Mouse (Mus musculus) liver (tissue): Measurements from ENCODE around the gene Zfp280c.

Experiments used
- DNase-seq: peaks from one replicate; pipeline ENCODE4 v3.0.0-alpha.2; 2020; ENCODE audit warnings: mixed read lengths

Gene Zfp280c

GRCm38 (mm10) chrX:48594099-48594760 is at the start of gene Zfp280c:
TSS of gene Zfp280c (minus strand) at chrX:48594504.
- DNase-seq = peak; percentile 76

GRCm38 (mm10) chrX:48637032-48637431 is 42.7 kb upstream of the Zfp280c start:
- DNase-seq = peak; percentile 3

GRCm38 (mm10) chrX:48624054-48624420 is 29.7 kb upstream of the Zfp280c start:
- no peak for DNase-seq

- DNase-seq = peak; percentile 77
Observed at GRCm38 (mm10) chrX:48623379-48624053, 29.2 kb upstream of the Zfp280c start, which contains the start of gene Slc25a14. TSS of gene Slc25a14 (plus strand) at chrX:48623413.

GRCm38 (mm10) chrX:48623049-48623378 is 28.7 kb upstream of the Zfp280c start:
- DNase-seq = no peak

GRCm38 (mm10) chrX:48604872-48605271 is 10.6 kb upstream of the Zfp280c start:
- peak; percentile 10 for DNase-seq

GRCm38 (mm10) chrX:48596906-48597305 is 2.6 kb upstream of the Zfp280c start:
- no peak for DNase-seq

- DNase-seq = no peak
Observed at GRCm38 (mm10) chrX:48596053-48596452, 1.7 kb upstream of the Zfp280c start.

- DNase-seq = no peak
Observed at GRCm38 (mm10) chrX:48593721-48594098, 594 bp downstream of the Zfp280c start.

GRCm38 (mm10) chrX:48583332-48583731 is 11.0 kb downstream of the Zfp280c start:
- no peak for DNase-seq

GRCm38 (mm10) chrX:48532175-48532574 is 62.1 kb downstream of the Zfp280c start:
- peak; percentile 68 for DNase-seq

- no peak for DNase-seq
Observed at GRCm38 (mm10) chrX:48526435-48526834, 67.9 kb downstream of the Zfp280c start.

GRCm38 (mm10) chrX:48525866-48526265 is 68.4 kb downstream of the Zfp280c start:
- DNase-seq = no peak

- DNase-seq = no peak
Observed at GRCm38 (mm10) chrX:48525332-48525731, 69.0 kb downstream of the Zfp280c start.

GRCm38 (mm10) chrX:48523512-48523911 is 70.8 kb downstream of the Zfp280c start:
- no peak for DNase-seq

- DNase-seq = no peak
Observed at GRCm38 (mm10) chrX:48521651-48522050, 72.7 kb downstream of the Zfp280c start.

- no peak for DNase-seq
Observed at GRCm38 (mm10) chrX:48519549-48520085, 74.7 kb downstream of the Zfp280c start.

GRCm38 (mm10) chrX:48518808-48519548 is 75.3 kb downstream of the Zfp280c start, which contains the start of gene Rab33a:
TSS of gene Rab33a (plus strand) at chrX:48519285.
- DNase-seq = no peak

- DNase-seq = peak; percentile 27
Observed at GRCm38 (mm10) chrX:48518211-48518807, 76.0 kb downstream of the Zfp280c start.

- no peak for DNase-seq
Observed at GRCm38 (mm10) chrX:48513824-48514223, 80.5 kb downstream of the Zfp280c start.

- DNase-seq = peak; percentile 94
Observed at GRCm38 (mm10) chrX:48513166-48513807, 81.0 kb downstream of the Zfp280c start, which contains the start of gene Aifm1. TSS of gene Aifm1 (minus strand) at chrX:48513563.

- DNase-seq = no peak
Observed at GRCm38 (mm10) chrX:48493763-48494162, 100.5 kb downstream of the Zfp280c start.
